Mouse (Mus musculus) embryo, embryonic 11 days (tissue): ENCODE results near the gene Skint8.
"Not testable (repeated sequence)": the region's sequence is repeated elsewhere in the genome, so short reads cannot be mapped to it uniquely, and the experiment has no call there.

Experiments
- DNase-seq: peaks from one replicate; pipeline ENCODE4 v3.0.0-alpha.2; 2015

Skint8 gene

DNA sequence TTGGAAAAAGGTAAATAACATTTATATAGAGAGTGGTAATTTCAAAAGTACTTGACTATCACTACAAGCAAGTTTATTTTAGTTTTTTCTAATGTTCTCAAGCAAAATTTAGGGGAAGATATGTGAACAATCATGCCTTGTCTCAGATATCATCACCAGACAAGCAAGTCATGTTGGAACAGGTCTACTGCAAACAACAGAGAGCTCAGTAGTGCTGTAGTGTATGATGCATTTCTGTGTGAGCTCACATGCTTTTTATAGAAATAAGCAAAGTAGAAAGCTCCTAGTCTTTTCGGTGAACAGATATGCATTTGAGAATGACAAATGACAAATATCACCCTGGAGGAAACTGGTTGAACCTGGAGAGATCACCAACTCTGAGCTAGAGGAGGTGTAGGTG, at the start of gene Skint8:
Skint8 (plus strand) TSS at position 301 of the 400 bp plus-strand sequence.
- DNase-seq = no peak

DNA sequence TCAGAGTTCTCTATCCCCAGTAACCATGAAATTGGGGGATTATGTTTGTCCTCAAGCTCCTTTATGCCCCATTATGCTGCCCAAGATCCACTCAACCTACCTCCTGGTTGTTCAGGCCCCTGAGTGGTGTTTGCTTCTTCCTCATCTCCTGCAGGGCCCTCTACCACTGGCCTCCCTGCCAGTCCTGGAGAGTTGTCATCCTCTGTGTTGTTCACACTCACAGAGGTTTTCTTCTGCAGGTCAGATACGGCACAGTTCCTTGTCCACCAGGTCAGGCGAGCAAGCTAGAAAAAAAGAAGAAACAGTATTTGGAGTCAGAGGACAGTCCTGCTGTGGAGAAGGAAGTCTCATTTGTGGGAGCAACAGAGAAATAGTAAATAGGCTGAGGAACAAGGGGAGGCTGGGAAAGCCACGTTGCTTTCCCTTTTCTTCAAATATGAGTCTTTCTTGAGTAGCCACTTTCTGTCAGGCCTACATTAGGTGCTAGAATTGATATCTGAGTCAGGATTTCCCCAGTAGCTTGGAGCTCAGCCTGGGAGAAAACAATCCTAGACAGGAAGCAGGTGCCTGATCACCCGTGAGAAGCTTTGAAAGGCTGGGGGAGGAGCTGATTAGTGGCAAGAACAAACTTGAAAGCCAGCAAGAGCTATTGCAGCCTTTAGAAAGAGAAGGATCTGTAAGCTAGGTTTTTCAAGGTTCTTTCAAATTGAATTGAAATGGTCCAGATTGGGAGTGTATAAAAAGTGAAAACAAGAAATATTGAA, 38.9 kb upstream of the Skint8 start:
- no peak for DNase-seq

DNA sequence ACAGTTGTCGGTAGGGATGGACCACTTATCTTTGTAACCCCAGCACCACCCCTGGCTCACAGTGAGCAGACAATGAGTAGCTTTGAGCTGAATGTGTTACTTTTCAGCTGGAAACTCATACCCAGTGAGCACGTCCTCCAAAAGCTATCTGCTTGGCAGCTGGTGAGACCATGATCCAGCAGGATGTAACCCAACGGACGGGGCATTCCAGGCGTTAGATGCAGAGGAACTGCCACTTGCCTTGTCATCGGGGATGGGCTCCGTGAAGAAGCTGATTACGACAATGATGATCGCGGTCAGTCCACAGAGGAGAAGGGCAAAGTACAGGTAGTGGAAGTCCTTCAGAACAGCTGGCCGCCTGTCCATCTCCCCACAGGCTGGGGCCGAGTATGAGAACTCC, 35.6 kb upstream of the Skint8 start:
- DNase-seq = no peak

DNA sequence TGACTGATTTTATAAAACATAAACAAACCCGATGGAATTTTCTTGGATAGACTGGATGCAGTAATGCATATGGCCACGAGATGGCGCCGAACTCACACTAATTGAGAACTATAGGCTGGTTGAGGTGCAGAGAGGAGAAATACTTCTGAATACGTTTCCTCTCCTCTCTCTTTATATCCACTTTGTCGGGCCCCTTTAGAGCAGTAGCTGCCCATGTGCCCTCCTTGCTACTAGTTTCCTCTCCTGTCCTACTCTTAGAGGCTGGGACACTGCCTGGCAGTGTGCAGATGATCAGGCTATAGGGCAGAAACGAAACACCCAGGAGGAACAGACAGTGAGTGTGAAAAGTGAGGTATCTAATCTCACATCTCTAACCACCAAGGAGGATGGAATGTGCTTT, 33.2 kb upstream of the Skint8 start:
- peak; percentile 72 for DNase-seq

DNA sequence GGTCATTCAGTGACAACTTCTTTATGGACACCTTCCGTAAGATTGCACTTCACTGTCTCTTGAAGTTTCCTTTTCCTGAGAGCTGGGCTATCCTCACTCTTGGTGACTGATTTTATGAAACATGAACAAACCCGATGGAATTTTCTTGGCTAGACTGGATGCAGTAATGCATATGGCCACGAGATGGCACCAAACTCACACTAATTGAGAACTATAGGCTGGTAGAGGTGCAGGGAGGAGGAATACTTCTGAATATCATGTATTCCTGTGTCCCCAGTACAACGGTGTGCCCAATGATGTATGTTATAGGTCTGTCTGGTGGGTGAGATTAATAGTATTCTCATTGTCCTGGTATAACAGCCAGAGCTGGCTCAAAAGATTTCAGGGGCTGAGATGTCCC, 32.6 kb upstream of the Skint8 start:
- DNase-seq = peak; percentile 68

DNA sequence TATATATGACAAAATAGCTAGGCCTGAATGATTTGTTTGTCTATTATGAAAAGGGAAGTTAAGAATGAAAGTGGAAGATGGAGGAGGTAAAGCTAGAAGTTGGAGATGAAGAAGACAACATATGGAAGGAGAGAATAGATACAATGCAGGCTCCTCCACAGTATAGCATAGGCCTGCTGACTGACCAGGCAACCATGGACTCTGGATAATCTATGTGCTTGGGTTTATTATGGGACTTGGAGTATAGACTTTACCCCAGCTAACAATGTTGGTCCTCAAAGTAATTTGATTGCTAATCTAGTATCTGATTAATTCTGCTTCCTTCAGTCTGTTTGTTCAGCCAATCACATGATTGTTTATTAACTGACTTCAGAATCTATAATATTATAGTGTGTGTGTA, 27.1 kb upstream of the Skint8 start:
- no peak for DNase-seq

DNA sequence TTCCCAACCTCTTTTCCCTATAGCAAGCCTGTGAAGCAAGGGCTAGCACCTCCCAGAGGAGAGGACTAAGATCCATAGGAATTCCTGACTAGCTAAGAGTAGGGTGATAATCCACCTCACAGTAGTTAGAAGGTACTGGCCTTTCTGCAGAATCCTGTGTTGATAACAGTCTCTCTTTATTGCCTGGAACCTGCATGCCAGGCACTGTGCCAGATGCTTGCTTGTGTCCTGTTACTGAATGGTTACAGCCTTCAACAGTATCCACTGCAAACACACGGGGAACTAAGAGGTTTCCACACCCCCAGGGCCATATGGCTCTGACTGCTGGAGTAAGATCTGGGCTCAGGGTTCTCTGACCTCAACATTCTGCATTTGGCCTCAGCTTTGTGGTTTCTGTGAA, 21.4 kb upstream of the Skint8 start:
- no peak for DNase-seq

DNA sequence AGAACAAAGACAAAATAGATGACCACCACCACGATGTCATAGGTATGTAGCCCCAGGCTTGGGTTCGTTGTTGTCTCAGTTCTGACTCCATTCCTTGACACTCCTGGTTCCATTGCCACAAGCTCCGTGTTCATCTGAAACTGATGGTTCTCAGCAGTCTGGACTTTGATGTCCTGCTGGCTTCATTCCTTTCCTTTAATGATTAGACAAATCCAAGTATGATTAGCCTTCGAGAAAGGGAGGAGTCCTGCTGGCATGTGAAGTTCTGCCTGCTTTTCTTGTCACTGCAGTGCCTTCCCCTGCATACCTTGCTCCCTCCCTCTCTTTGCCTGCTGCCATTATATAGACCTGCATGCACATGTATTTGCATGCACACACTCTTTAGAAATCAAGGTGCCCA, 20.6 kb upstream of the Skint8 start:
- DNase-seq = no peak

DNA sequence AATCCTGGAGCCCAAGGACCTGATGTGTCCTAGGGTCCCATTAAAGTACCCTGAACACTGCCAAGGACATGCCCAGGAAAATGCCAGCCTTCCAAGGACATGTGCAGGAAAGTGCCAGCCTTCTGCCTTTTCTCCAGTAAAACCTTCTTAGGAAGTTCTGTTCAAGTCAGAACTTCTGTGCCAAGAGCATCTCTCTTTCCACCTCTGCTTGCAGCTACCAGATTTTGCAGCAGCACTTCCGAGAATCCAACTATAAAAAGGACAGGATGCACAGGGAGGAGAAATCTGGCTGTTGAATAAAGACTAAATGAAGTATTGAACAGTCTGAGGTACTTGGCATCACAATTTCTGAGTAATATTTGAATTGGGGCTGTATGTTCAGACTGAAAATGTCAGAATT, 18.7 kb upstream of the Skint8 start:
- not testable (repeated sequence) for DNase-seq

DNA sequence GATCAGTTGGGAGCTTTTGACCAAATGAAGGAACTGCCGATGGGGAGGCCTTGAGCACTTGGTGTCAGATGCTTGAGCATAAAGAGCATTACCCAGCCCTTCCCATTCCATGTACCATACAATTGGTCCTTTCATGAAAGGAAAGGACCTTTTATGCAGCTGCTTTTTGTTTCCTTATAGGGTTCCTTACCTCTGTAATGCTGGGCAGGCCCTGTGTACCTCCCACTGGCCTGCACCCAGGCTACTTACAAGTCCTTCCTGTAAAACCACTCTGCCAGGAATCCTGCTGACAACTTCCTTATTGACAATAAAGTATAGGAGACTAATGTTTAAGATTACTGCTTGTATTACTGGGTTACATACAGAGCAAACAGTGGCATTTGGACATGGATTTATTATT, 17.7 kb upstream of the Skint8 start:
- DNase-seq = no peak

DNA sequence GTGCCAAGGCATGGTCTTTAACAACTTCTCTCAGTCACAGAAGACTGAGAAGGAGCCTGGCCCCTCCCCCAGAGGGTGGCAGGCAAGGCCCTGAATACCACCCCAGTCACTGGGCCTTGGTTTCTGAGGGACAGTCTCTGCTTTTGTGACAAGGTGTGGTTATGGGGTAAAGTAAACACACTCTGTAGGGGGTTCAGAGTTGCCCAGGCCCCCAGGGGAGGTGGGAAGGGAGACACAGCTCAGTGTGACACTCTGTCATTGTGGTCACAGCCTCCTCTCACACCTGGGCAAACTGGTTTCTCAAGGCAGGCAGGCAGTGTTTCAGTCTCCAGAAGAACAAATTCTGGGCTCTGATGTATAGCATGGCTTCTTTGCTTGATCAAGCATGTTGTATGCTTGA, 16.4 kb upstream of the Skint8 start, which contains the start of gene Slc5a9:
Slc5a9 (minus strand) TSS at position 144 of the 400 bp plus-strand sequence.
- no peak for DNase-seq

DNA sequence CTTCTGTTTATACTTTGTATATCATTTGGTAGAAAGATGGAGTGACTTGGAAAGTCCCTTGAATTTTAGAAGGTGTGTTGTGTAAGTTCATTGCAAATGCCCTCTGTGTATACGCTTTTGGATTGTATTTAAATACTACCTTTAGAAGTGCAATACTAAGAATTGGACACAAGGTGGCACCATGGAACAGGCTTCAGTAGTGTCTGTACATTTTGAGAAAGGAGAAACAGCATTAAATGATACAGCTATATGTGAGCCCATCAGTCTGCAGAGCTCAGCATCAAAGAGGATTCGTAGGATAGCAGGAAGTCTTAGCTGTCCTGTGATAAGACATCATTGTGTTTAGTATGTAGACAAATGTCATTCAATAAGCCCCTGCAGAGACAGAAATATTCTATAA, 11.3 kb upstream of the Skint8 start:
- peak; percentile 42 for DNase-seq

DNA sequence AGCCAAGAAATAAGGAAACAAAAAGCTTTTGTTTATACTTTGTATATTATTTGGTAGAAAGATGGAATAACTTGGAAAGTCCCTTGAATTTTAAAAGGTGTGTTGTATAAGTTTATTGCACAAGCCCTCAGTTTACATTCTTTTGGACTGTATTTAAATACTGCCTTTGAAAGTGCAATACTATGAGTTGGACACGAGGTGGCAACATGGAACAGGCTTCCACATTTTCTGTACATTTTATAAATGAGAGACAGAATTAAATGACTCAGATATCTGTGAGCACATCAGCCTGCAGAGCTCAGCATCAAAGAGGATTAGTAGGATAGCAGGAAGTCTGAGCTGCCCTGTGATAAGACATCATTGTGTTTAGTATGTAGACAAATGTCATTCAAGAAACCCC, 42.1 kb downstream of the Skint8 start:
- peak; percentile 2 for DNase-seq

DNA sequence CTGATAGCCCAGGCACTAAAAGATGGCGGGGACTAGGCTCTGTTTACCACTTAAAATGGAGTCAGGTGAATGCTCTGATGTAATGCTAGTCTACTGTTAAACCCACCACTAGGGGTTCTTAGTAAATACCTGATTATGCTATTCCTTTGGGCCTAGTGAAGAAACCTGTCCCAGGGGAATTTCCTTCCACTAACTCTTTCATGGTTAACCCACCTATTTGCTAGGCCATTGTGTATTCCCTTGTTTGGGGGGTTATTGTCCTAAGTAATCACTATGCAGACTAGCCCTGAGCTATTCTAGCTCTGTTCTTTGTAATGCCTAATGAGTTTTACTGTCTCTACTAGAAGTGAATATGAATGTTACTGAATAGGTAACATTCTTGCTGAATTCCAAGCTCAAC, 44.0 kb downstream of the Skint8 start:
- DNase-seq = not testable (repeated sequence)

DNA sequence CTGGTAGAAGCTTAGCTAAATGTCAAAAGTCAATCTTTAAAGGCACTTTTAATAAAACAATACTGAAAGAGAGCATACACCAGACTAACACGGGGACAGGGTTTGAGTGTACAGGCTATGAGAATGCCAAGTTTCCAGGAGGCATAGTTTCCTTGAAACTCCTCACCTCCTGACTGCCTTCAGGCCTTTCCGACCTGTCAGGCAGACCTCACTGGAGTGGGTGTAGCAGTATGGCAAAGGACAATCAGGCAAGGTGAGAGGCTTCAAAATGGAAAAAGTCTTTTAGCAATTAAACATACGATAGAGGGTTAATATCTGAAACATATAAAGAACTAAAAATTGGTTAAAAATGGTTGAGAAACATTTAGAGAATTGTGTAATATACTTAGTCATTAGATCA, 44.5 kb downstream of the Skint8 start:
- DNase-seq = no peak

DNA sequence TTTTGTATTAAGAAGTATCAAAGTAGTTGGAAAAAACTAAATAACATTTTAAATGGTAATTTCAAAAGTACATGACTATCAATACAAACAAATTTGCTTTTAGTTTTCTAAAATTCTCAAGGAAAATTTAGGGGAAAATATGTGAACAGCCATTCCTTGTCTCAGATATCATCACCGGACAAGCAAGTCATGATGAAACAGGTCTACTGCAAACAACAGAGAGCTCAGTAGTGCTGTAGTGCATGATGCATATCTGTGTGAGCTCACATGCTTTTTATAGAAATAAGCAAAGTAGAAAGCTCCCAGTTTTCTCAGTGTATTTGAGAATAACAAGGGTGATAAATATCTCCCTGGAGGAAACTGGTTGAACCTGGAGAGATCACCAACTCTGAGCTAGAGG, 53.4 kb downstream of the Skint8 start, which contains the start of gene Skint7:
Skint7 (plus strand) TSS at position 301 of the 400 bp plus-strand sequence.
- no peak for DNase-seq
